Mouse (Mus musculus) embryonic facial prominence, embryonic 14.5 days (tissue): ENCODE measurements at regions not wholly inside any gene's neighbourhood (a gene's known extent, or its start where the extent isn't known, plus 50 kb on each side); places are given as distances from the start of the nearest gene placed in this dataset.

Experiments
- ATAC-seq: fragments of 200-750 bp; cut with Nextera tagmentation; 2 replicates; pipeline ENCODE4 v1.8.0; 2017; ENCODE audit warnings: low read depth, moderate number of reproducible peaks, moderate TSS enrichment
- DNase-seq: peaks from one replicate; pipeline ENCODE4 v3.0.0-alpha.2; 2015; ENCODE audit warnings: low spot score
- H3K27ac ChIP-seq: fragments of 300-500 bp; sonication (generic); replicated peaks from 2 replicates; pipeline ENCODE4 v1.5.1; 2014; ENCODE audit warnings: low read depth, mild to moderate bottlenecking, low read length, moderate library complexity
- H3K27me3 ChIP-seq: fragments of 300-500 bp; sonication (generic); replicated peaks from 2 replicates; pipeline ENCODE4 v1.6.1; 2014; ENCODE audit warnings: low read length; ENCODE audit not compliant: control insufficient read depth, insufficient read depth
- H3K36me3 ChIP-seq: fragments of 300-500 bp; sonication (generic); 2 replicates; pipeline ENCODE4 v1.6.1; 2014; ENCODE audit warnings: low read length, mixed read lengths; ENCODE audit not compliant: control insufficient read depth, insufficient read depth
- H3K4me1 ChIP-seq: fragments of 300-500 bp; sonication (generic); 2 replicates; pipeline ENCODE4 v1.6.1; 2014; ENCODE audit warnings: antibody characterized with exemption, low read length; ENCODE audit not compliant: control insufficient read depth, insufficient read depth
- H3K4me2 ChIP-seq: fragments of 300-500 bp; sonication (generic); 2 replicates; pipeline ENCODE4 v1.6.1; 2014; ENCODE audit warnings: low read depth, mild to moderate bottlenecking, low read length, moderate library complexity, mixed read lengths
- H3K4me3 ChIP-seq: fragments of 300-500 bp; sonication (generic); 2 replicates; pipeline ENCODE4 v1.5.1; 2014; ENCODE audit warnings: low read depth, mild to moderate bottlenecking, low read length
- H3K9ac ChIP-seq: fragments of 300-500 bp; sonication (generic); 2 replicates; pipeline ENCODE4 v1.6.1; 2014; ENCODE audit warnings: low read depth, mild to moderate bottlenecking, low read length, moderate library complexity, mixed read lengths
- H3K9me3 ChIP-seq: fragments of 300-500 bp; sonication (generic); 2 replicates; pipeline ENCODE4 v1.6.1; 2016; ENCODE audit warnings: low read length; ENCODE audit not compliant: control insufficient read depth
- whole genome bisulfite sequencing: fragments of 180-500 bp; shearing (Covaris S2); extraction: QIAGEN DNeasy Blood & Tissue Kit; methylation state at CpG from one replicate; pipeline ENCODE4 v1.1.7; 2014; 5-methylcytosine and 5-hydroxymethylcytosine counted together

DNA sequence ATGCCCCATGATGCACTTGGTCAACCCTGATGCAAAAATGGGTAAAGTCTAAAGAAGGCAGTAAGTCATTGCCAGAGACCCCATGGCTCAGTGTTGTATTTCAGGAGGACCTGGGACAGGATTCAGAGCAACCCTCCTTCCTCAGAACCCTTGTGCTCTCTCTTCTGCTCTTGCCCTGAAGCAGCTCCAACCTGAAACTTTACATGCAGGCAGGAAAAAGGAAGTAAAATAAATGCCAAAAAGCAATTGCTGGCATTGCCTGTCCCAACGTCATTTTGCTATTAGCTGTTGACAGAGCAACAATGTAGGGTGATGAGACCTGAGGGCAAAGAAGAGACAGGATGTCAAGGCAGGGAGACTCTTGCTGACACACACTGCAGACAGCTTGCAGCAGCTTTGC is 121.7 kb upstream of the Crim1 start:
- no peak for DNase-seq
- Histone ChIP-seq H3K4me2 (no peak overlapping the region), H3K4me3 (no peak overlapping the region), H3K4me1 (no peaks in the 10 kb centered on the region), H3K27me3 (no peaks in the 10 kb centered on the region), H3K27ac (no peak overlapping the region), H3K36me3 (no peaks in the 10 kb centered on the region), H3K9ac (no peak overlapping the region), H3K9me3 (no peaks in the 10 kb centered on the region)
- no peak for ATAC-seq
- WGBS = 14% methylated on average over 1 of the region's 1 CpGs

GRCm38 (mm10) chr17:78084419-78084818 is 115.6 kb upstream of the Crim1 start:
- Histone ChIP-seq H3K9me3 (no peaks in the 10 kb centered on the region), H3K4me2 (no peak overlapping the region), H3K9ac (no peak overlapping the region), H3K4me1 (no peaks in the 10 kb centered on the region), H3K27me3 (no peaks in the 10 kb centered on the region), H3K4me3 (no peak overlapping the region), H3K27ac (no peak overlapping the region), H3K36me3 (no peaks in the 10 kb centered on the region)
- ATAC-seq (peak; percentile 55; the same call in 1 of the 2 replicates), DNase-seq (peak; percentile 20)
- WGBS = 46% methylated on average over 4 of the region's 4 CpGs

DNA sequence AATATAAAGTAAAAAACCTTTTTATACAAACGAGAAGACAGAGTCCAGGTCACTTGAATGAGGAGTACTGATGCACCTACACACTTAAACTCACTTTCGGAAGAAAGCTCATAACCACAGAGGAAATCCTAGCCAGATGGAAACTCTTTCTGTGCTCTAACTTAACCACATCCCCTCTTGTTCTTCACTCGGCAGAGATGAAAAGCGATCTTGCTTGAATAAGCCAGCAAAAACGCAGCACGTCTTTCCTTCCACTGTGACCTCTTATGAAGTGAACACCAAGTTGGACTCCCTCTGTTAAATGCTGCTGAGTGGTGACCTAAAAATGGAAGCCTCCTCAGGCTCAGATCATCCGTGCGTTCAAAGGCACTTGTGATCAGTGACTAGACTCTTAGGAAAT is 113.1 kb upstream of the Crim1 start:
- H3K27me3 ChIP-seq = no peaks in the 10 kb centered on the region
- WGBS = 62% methylated on average over 8 of the region's 8 CpGs
- no peak overlapping the region for H3K4me3 ChIP-seq
- H3K9ac ChIP-seq = no peak overlapping the region
- no peaks in the 10 kb centered on the region for H3K4me1 ChIP-seq
- H3K4me2 ChIP-seq = no peak overlapping the region
- ATAC-seq (no peak), DNase-seq (peak; percentile 50)
- no peaks in the 10 kb centered on the region for H3K36me3 ChIP-seq
- H3K27ac ChIP-seq = no peak overlapping the region
- no peaks in the 10 kb centered on the region for H3K9me3 ChIP-seq

DNA sequence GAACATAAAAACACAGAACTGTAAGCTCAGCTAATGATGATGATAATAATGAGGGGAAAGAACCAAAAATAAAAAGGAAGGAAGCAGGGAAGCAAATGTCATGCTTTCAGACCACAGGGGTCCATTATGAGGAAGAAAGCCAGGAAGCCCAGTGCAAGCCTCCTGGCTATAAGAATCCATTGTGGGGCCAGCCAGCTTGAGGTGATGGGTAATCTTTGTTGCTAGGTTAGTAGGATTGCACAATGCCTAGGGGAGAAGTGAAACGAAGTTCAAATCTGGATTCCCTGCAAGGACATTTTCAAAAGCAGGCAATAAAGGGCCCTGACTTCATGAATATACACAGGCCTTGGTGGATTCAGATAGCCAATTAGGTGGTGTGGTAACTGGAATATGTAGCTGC is 102.3 kb upstream of the Crim1 start:
- H3K27ac ChIP-seq = no peak overlapping the region
- H3K36me3 ChIP-seq = no peaks in the 10 kb centered on the region
- no peak for DNase-seq
- H3K4me1 ChIP-seq = no peaks in the 10 kb centered on the region
- H3K9ac ChIP-seq = no peak overlapping the region
- no peaks in the 10 kb centered on the region for H3K27me3 ChIP-seq
- H3K4me3 ChIP-seq = no peak overlapping the region
- no peaks in the 10 kb centered on the region for H3K9me3 ChIP-seq
- ATAC-seq = no peak
- 35% methylated on average over 1 of the region's 1 CpGs for WGBS
- no peak overlapping the region for H3K4me2 ChIP-seq

GRCm38 (mm10) chr17:78108793-78109192 is 91.3 kb upstream of the Crim1 start:
- no peak overlapping the region for H3K27ac ChIP-seq
- H3K4me2 ChIP-seq = no peak overlapping the region
- no peak for ATAC-seq
- H3K27me3 ChIP-seq = no peaks in the 10 kb centered on the region
- 92% methylated on average over 6 of the region's 6 CpGs for WGBS
- H3K9me3 ChIP-seq = no peaks in the 10 kb centered on the region
- no peaks in the 10 kb centered on the region for H3K4me1 ChIP-seq
- no peak overlapping the region for H3K4me3 ChIP-seq
- DNase-seq = no peak
- no peak overlapping the region for H3K9ac ChIP-seq
- no peaks in the 10 kb centered on the region for H3K36me3 ChIP-seq

DNA sequence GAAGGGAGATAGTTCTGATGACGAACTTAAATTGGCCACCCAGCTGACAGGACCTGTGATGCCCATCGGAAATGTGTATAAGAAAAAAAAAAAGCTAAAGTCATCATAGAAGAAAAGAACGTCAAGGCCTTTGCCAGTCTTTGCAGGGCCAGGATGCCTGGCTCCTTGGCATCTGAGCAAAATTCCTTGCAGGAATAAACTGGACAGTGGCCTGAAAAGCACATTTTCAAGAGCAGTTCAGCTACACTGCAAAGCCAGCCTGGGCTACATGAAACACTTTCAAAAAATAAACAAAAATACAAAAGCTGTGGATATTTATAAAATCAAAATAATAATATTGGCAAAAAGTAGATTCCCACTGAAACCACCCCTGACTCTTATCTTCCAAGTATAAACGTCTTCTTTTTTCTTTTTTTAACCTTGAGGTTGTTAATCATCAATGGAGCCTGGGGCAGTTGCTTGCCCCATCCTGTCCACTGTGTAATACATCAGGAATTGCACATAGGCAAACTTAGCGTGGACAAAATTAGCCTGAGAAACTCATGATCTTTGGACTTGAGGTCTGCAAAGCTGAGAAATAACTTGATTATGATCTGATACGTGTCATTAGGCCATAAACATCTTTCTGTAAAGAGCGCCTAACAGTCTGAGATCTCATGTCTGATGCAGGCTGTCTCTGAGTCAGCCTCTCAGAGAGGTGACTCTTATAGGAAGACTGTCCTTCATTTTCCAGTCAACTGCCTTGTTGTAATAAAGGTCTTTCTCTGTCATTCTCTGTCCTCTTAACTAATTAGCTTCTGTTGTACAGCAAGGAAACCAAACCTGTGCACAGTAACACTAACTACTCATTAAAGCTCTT is 90.5 kb upstream of the Crim1 start:
- no peak overlapping the region for H3K27ac ChIP-seq
- ATAC-seq = no peak

GRCm38 (mm10) chr17:78132116-78132515 is 67.9 kb upstream of the Crim1 start:
- no peak overlapping the region for H3K4me2 ChIP-seq
- DNase-seq = no peak
- no peak overlapping the region for H3K4me3 ChIP-seq
- no peaks in the 10 kb centered on the region for H3K36me3 ChIP-seq
- no peaks in the 10 kb centered on the region for H3K27me3 ChIP-seq
- H3K27ac ChIP-seq = no peak overlapping the region
- WGBS = 81% methylated on average over 1 of the region's 1 CpGs
- no peak overlapping the region for H3K9ac ChIP-seq
- no peak for ATAC-seq
- H3K4me1 ChIP-seq = no peaks in the 10 kb centered on the region
- H3K9me3 ChIP-seq = no peaks in the 10 kb centered on the region

More for the DNA sequence above, 90.5 kb upstream of the Crim1 start:
- H3K4me2 ChIP-seq = no peak overlapping the region
- 72% methylated on average over 7 of the region's 7 CpGs for WGBS
- H3K36me3 ChIP-seq = no peaks in the 10 kb centered on the region
- no peaks in the 10 kb centered on the region for H3K27me3 ChIP-seq
- no peaks in the 10 kb centered on the region for H3K4me1 ChIP-seq
- DNase-seq = no peak
- H3K9me3 ChIP-seq = no peaks in the 10 kb centered on the region
- no peak overlapping the region for H3K4me3 ChIP-seq
- no peak overlapping the region for H3K9ac ChIP-seq

DNA sequence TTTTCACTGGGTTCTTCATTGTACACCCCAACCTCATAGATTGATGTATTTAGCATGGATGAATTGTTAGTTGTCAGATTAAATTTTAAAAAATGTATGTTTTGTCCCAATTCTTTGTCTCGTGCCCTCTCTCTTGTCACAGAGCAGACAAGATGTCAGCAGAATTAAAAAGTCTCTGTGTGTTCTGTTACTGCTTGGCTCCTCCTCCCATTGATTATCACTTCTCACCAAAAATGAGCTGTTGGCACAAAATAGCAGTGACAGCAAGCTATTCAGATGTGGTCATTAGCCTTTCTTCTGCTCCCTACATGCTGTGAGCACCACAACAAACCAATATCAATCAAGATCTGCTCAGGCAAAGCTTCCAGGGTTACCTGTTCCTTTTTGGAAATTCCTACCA is 62.1 kb upstream of the Crim1 start:
- ATAC-seq (no peak), DNase-seq (no peak)
- 77% methylated on average over 1 of the region's 1 CpGs for WGBS
- Histone ChIP-seq H3K4me3 (no peak overlapping the region), H3K27ac (no peak overlapping the region), H3K36me3 (no peaks in the 10 kb centered on the region), H3K27me3 (no peaks in the 10 kb centered on the region), H3K9ac (no peak overlapping the region), H3K4me1 (no peaks in the 10 kb centered on the region), H3K4me2 (no peak overlapping the region), H3K9me3 (no peaks in the 10 kb centered on the region)

DNA sequence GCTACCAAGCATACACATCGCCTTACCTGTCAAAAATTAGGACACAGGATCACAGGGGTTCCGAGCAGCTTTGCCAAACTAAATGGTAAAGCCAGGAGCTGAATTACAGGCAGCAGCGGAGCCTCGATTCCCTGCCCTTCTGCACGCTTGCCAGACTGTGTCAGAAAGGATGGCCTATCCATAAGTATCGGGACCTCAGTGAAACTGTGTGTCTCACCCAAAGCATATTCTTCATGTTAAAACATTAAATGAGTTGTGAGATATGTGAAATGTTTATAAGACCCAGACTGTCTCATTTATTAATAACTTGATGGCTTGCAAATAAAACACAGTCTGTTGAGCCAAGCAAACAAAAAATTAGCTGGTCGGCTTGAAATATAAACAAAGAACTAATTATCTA is 59.4 kb upstream of the Crim1 start:
- DNase-seq (no peak), ATAC-seq (no peak)
- H3K27ac ChIP-seq = no peak overlapping the region

More for the DNA sequence above, 59.4 kb upstream of the Crim1 start:
- no peaks in the 10 kb centered on the region for H3K4me1 ChIP-seq
- no peaks in the 10 kb centered on the region for H3K27me3 ChIP-seq
- 89% methylated on average over 7 of the region's 7 CpGs for whole genome bisulfite sequencing
- H3K9me3 ChIP-seq = no peaks in the 10 kb centered on the region
- no peak overlapping the region for H3K4me3 ChIP-seq
- no peak overlapping the region for H3K4me2 ChIP-seq
- no peak overlapping the region for H3K9ac ChIP-seq
- no peaks in the 10 kb centered on the region for H3K36me3 ChIP-seq
